Mouse (Mus musculus) midbrain, embryonic 16.5 days (tissue): Measurements from ENCODE around the gene Tmem131. TPM values are rescaled to one million over a fixed set of nuclear protein-coding genes. Genes with fewer than 3 reads are reported as not detected.
"Not testable (repeated sequence)": the region's sequence is repeated elsewhere in the genome, so short reads cannot be mapped to it uniquely, and the experiment has no call there.

Experiments
- ATAC-seq: fragments of 200-750 bp; cut with Nextera tagmentation; 2 replicates; pipeline ENCODE4 v1.8.0; 2017; ENCODE audit warnings: moderate TSS enrichment
- H3K27ac ChIP-seq: fragments of 300-500 bp; sonication (generic); 2 replicates; pipeline ENCODE4 v1.5.1; 2014; ENCODE audit warnings: mild to moderate bottlenecking, low read length, mixed read lengths
- H3K27me3 ChIP-seq: fragments of 300-500 bp; sonication (generic); 2 replicates; pipeline ENCODE4 v1.6.1; 2014; ENCODE audit warnings: low read depth, low read length, mixed read lengths; ENCODE audit not compliant: control insufficient read depth, insufficient read depth
- H3K36me3 ChIP-seq: fragments of 300-500 bp; sonication (generic); 2 replicates; pipeline ENCODE4 v1.6.1; 2014; ENCODE audit warnings: mild to moderate bottlenecking, low read length, moderate library complexity, mixed read lengths; ENCODE audit not compliant: control insufficient read depth, insufficient read depth
- H3K4me1 ChIP-seq: fragments of 300-500 bp; sonication (generic); 2 replicates; pipeline ENCODE4 v1.6.1; 2014; ENCODE audit warnings: mild to moderate bottlenecking, low read length, mixed read lengths; ENCODE audit not compliant: control insufficient read depth, insufficient read depth
- H3K4me2 ChIP-seq: fragments of 300-500 bp; sonication (generic); 2 replicates; pipeline ENCODE4 v1.6.1; 2014; ENCODE audit warnings: mild to moderate bottlenecking, low read length, mixed read lengths
- H3K4me3 ChIP-seq: fragments of 300-500 bp; sonication (generic); 2 replicates; pipeline ENCODE4 v1.5.1; 2014; ENCODE audit warnings: low read depth, mild to moderate bottlenecking, low read length, moderate library complexity, mixed read lengths
- H3K9ac ChIP-seq: fragments of 300-500 bp; sonication (generic); 2 replicates; pipeline ENCODE4 v1.6.1; 2014; ENCODE audit warnings: low read depth, low read length, mixed read lengths
- H3K9me3 ChIP-seq: fragments of 300-500 bp; sonication (generic); replicated peaks from 2 replicates; pipeline ENCODE4 v1.6.1; 2014; ENCODE audit warnings: mild to moderate bottlenecking, low read length, mixed read lengths; ENCODE audit not compliant: control insufficient read depth, poor library complexity, severe bottlenecking
- WGBS: fragments of 180-500 bp; shearing (Covaris S2); extraction: QIAGEN DNeasy Blood & Tissue Kit; methylation state at CpG from one replicate; pipeline ENCODE4 v1.1.7; 2014; 5-methylcytosine and 5-hydroxymethylcytosine counted together
- polyA plus RNA-seq: library from polyadenylated mRNA; unstranded; fragments of >200 nt; fragmentation: Nextera tagmentation; extraction: Ambion mirVana; gene quantifications from 2 replicates; pipeline ENCODE4 v1.2.1, GENCODE M21; 2015

Tmem131 gene
- polyA plus RNA-seq, 1 experiment from 2014 or later, result 14.0 TPM

GRCm38 (mm10) chr1:36903376-36904083, 39.9 kb downstream of the Tmem131 start:
- ATAC-seq, result peak; percentile 34; the same call in 1 of the 2 replicates
- no peak overlapping the region for H3K4me2 ChIP-seq
- H3K36me3 ChIP-seq, result no peaks in the 10 kb centered on the region
- peaks cover 5% of the 10 kb centered on the region for H3K4me1 ChIP-seq
- WGBS, result 94% methylated on average over 15 of the region's 15 CpGs
- no peak overlapping the region for H3K9ac ChIP-seq
- H3K9me3 ChIP-seq, result no peaks in the 10 kb centered on the region
- H3K27ac ChIP-seq, result no peak overlapping the region
- no peaks in the 10 kb centered on the region for H3K27me3 ChIP-seq
- H3K4me3 ChIP-seq, result no peak overlapping the region

- H3K4me3 ChIP-seq, result no peak overlapping the region
- no peaks in the 10 kb centered on the region for H3K9me3 ChIP-seq
- no peaks in the 10 kb centered on the region for H3K36me3 ChIP-seq
- no peaks in the 10 kb centered on the region for H3K27me3 ChIP-seq
- no peak overlapping the region for H3K27ac ChIP-seq
- peaks cover 5% of the 10 kb centered on the region for H3K4me1 ChIP-seq
- no peak overlapping the region for H3K9ac ChIP-seq
- ATAC-seq, result no peak; the same call in 1 of the 2 replicates
- WGBS, result 78% methylated on average over 11 of the region's 11 CpGs
- no peak overlapping the region for H3K4me2 ChIP-seq
Observed at GRCm38 (mm10) chr1:36902533-36903315, 40.7 kb downstream of the Tmem131 start.

GRCm38 (mm10) chr1:36899622-36900021, 43.8 kb downstream of the Tmem131 start:
- Histone ChIP-seq H3K27me3 (no peaks in the 10 kb centered on the region), H3K4me1 (peaks cover 5% of the 10 kb centered on the region), H3K9ac (no peak overlapping the region), H3K4me3 (no peak overlapping the region), H3K9me3 (no peaks in the 10 kb centered on the region), H3K36me3 (no peaks in the 10 kb centered on the region), H3K27ac (no peak overlapping the region), H3K4me2 (no peak overlapping the region)
- WGBS, result 90% methylated on average over 2 of the region's 2 CpGs
- no peak for ATAC-seq

GRCm38 (mm10) chr1:36896423-36896822, 47.0 kb downstream of the Tmem131 start:
- Histone ChIP-seq H3K4me3 (no peak overlapping the region), H3K4me2 (no peak overlapping the region), H3K27ac (no peak overlapping the region), H3K9me3 (no peaks in the 10 kb centered on the region), H3K4me1 (peaks cover 1% of the 10 kb centered on the region; the same call in 1 of the 2 replicates), H3K36me3 (no peaks in the 10 kb centered on the region), H3K27me3 (no peaks in the 10 kb centered on the region), H3K9ac (no peak overlapping the region)
- no peak for ATAC-seq
- WGBS, result 97% methylated on average over 4 of the region's 4 CpGs

GRCm38 (mm10) chr1:36895452-36895851, 48.0 kb downstream of the Tmem131 start:
- Histone ChIP-seq H3K36me3 (no peaks in the 10 kb centered on the region), H3K27me3 (no peaks in the 10 kb centered on the region), H3K4me3 (no peak overlapping the region), H3K4me1 (peaks cover 9% of the 10 kb centered on the region), H3K9ac (no peak overlapping the region), H3K27ac (no peak overlapping the region), H3K4me2 (no peak overlapping the region), H3K9me3 (no peaks in the 10 kb centered on the region)
- 91% methylated on average over 3 of the region's 3 CpGs for WGBS
- ATAC-seq, result no peak

GRCm38 (mm10) chr1:36894136-36894535, 49.3 kb downstream of the Tmem131 start:
- Histone ChIP-seq H3K36me3 (no peaks in the 10 kb centered on the region), H3K4me2 (no peak overlapping the region), H3K27me3 (no peaks in the 10 kb centered on the region), H3K9ac (no peak overlapping the region), H3K27ac (no peak overlapping the region), H3K4me3 (no peak overlapping the region), H3K4me1 (peaks cover 9% of the 10 kb centered on the region), H3K9me3 (no peaks in the 10 kb centered on the region)
- 97% methylated on average over 3 of the region's 3 CpGs for WGBS
- no peak for ATAC-seq

- H3K27ac ChIP-seq, H3K9me3 ChIP-seq, H3K4me3 ChIP-seq, H3K9ac ChIP-seq, ATAC-seq, H3K4me2 ChIP-seq, H3K36me3 ChIP-seq, H3K4me1 ChIP-seq, H3K27me3 ChIP-seq: not testable (repeated sequence)
- 94% methylated on average over 5 of the region's 5 CpGs for WGBS
Observed at GRCm38 (mm10) chr1:36893720-36894119, 49.7 kb downstream of the Tmem131 start.

GRCm38 (mm10) chr1:36893146-36893545, 50.3 kb downstream of the Tmem131 start:
- Histone ChIP-seq H3K36me3 (no peaks in the 10 kb centered on the region), H3K4me3 (no peak overlapping the region), H3K27me3 (no peaks in the 10 kb centered on the region), H3K9ac (no peak overlapping the region), H3K27ac (no peak overlapping the region), H3K4me1 (peaks cover 9% of the 10 kb centered on the region), H3K9me3 (no peaks in the 10 kb centered on the region), H3K4me2 (no peak overlapping the region)
- no peak for ATAC-seq
- WGBS, result 45% methylated on average over 6 of the region's 6 CpGs

- Histone ChIP-seq H3K36me3 (no peaks in the 10 kb centered on the region), H3K4me1 (peaks cover 9% of the 10 kb centered on the region), H3K4me3 (no peak overlapping the region), H3K27me3 (no peaks in the 10 kb centered on the region), H3K4me2 (no peak overlapping the region), H3K27ac (no peak overlapping the region), H3K9me3 (no peaks in the 10 kb centered on the region), H3K9ac (no peak overlapping the region)
- WGBS, result 87% methylated on average over 3 of the region's 3 CpGs
- no peak for ATAC-seq
Observed at GRCm38 (mm10) chr1:36892461-36892860, 51.0 kb downstream of the Tmem131 start.
